Mouse (Mus musculus) left cerebral cortex, postnatal 14 days (tissue): ENCODE results near the gene Gm28372. TPM values are rescaled to one million over a fixed set of nuclear protein-coding genes. Genes with fewer than 3 reads are reported as not detected.

Experiments
- DNase-seq, 2 experiments: peaks; one replicate each; pipeline ENCODE4 v3.0.0; 2021 to 2022; ENCODE audit warnings: low spot score in 2 of 2, mixed read lengths in 1 of 2
- intact Hi-C: fragments of 180-260 bp; cut with DNase I; formaldehyde crosslinking; loops from one replicate; pipeline ENCODE4 v1.15.1; 2025
- total RNA-seq, 2 experiments: library from RNA; stranded (reverse); gene quantifications; 2 replicates each; pipeline ENCODE4 v1.2.3; 2021

Gene Gm28372
- total RNA-seq, 2 experiments from 2014 or later, result not detected

- no peak for DNase-seq
- intact Hi-C loops, result no loop called here
Measured at GRCm38 (mm10) chr2:130448449-130448848, 43.4 kb downstream of the Gm28372 start.

GRCm38 (mm10) chr2:130449021-130449793, 44.2 kb downstream of the Gm28372 start:
- intact Hi-C loops, result no loop called here
- no peak for DNase-seq

DNA sequence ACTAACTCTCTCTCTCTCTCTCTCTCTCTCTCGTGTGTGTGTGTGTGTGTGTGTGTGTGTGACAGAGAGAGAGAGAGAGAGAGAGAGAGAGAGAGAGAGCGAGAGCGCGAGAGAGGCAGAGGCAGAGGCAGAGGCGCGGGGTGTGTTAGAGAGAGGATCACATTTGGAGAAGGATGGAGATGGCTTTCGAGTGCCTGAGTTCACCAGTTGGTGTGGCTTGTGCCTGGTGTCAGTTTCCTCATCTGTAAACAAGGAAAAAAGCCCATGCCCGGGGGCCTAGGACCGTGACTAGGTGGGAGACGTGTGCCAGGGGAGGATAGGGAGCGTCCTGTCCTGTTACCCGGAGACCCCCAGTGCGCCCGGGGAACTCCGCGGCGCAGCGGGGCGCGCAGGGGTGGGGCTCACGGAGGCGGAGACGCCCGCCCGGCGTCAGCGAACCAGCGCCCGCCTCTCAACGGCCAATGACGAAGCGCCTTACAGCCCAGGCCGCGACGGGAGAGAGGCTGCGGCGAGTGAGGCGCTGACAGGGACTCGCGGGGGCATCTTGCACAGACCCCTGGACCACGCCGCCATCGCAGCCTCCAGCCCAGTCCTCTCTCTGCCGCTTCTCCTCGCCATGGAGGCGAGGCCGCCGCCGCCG, 44.9 kb downstream of the Gm28372 start, which contains the start of gene Ptpra:
TSS of gene Ptpra (plus strand) at position 485 of the 640 bp plus-strand sequence.
- intact Hi-C loops, result loop anchor here (5.0 kb wide), 3 partner anchors 47 to 82 kb away; no protein-coding TSS in a partner anchor

GRCm38 (mm10) chr2:130450434-130450796, 45.4 kb downstream of the Gm28372 start:
- intact Hi-C loops, result loop anchor here (5.0 kb wide), 3 partner anchors 47 to 82 kb away; no protein-coding TSS in a partner anchor
- peak; percentile 52 to 70 for DNase-seq

More for the DNA sequence above, 44.9 kb downstream of the Gm28372 start, which contains the start of gene Ptpra:
- peak; percentile 88 to 92 for DNase-seq

GRCm38 (mm10) chr2:130451086-130451726, 46.2 kb downstream of the Gm28372 start:
- DNase-seq, result no peak
- intact Hi-C loops, result loop anchor here (5.0 kb wide), 3 partner anchors 46 to 81 kb away; no protein-coding TSS in a partner anchor

DNA sequence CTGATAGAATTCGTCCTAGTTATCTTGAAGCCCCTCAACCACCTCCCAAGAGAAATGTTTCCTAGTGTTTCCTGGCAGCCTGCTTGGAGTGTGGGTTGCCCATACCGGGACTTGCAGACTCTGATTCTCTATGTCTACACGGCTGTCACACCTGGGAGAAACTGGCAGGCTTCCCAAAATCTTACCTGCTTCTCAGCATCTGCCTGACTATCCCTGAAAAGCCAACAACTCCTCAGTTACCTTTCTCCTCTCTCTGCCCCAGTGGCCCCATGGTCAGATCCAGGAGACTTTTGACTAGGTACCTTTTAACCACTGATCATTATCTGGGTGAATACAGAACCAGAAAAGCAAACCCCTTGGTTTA, 46.7 kb downstream of the Gm28372 start:
- intact Hi-C loops, result loop anchor here (5.0 kb wide), 3 partner anchors 46 to 81 kb away; no protein-coding TSS in a partner anchor
- DNase-seq, result peak in 1 of 2 experiments; percentile 17

GRCm38 (mm10) chr2:130452266-130452665, 47.2 kb downstream of the Gm28372 start:
- intact Hi-C loops, result loop anchor here (5.0 kb wide), 3 partner anchors 45 to 80 kb away; no protein-coding TSS in a partner anchor
- DNase-seq, result no peak

DNA sequence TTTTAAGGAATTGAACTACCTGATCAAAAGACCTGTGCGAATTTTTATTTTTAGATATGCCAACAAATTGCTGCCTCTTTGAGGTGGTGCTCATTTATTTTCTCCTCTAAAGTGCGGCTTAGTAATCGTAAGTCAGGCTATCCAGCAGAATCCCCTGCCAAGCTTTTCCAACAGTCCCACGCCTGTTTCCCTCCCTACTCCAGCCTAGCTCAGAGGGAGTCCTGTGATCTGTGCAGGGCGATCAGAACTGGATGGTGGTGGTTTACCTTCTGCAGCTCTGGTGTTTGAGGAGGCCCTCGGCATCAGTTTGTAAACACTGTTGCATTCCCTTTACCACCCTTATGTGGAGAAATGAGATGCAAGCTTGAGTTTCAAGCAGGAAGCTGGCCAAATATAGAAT, 48.4 kb downstream of the Gm28372 start:
- intact Hi-C loops, result loop anchor here (5.0 kb wide), 3 partner anchors 44 to 79 kb away; no protein-coding TSS in a partner anchor
- DNase-seq, result no peak

GRCm38 (mm10) chr2:130454748-130455370, 49.8 kb downstream of the Gm28372 start:
- peak in 1 of 2 experiments; percentile 28 for DNase-seq
- intact Hi-C loops, result loop anchor here (5.0 kb wide), 3 partner anchors 42 to 77 kb away; no protein-coding TSS in a partner anchor

Other genes with a start within 250 kb of the Gm28372 start
- 100 to 1,000 TPM; 103 to 105 TPM for gene Snrpb, start 225.8 kb upstream of the Gm28372 start, total RNA-seq
- not detected for gene Tmc2, start 210.0 kb upstream of the Gm28372 start, total RNA-seq
- 100 to 1,000 TPM; 125 to 144 TPM for gene Nop56, start 130.8 kb upstream of the Gm28372 start, total RNA-seq
- gene Idh3b, start 120.7 kb upstream of the Gm28372 start, total RNA-seq, result 100 to 1,000 TPM; 260 to 269 TPM
- gene Ebf4, start 110.1 kb upstream of the Gm28372 start, total RNA-seq, result 10 to 100 TPM in 1 of 2 experiments, 1 to 10 TPM in 1; 9.1 to 11.7 TPM
- 10 to 100 TPM in 1 of 2 experiments, 1 to 10 TPM in 1; 8.5 to 13.2 TPM for gene Cpxm1, start 7.7 kb upstream of the Gm28372 start, total RNA-seq
- not detected for gene 1700020A23Rik, start within 50 bp of the Gm28372 start, total RNA-seq
- gene Tmem239, start 1.2 kb downstream of the Gm28372 start, total RNA-seq, result not detected
- 10 to 100 TPM; 66.7 to 83.6 TPM for gene Vps16, start 19.1 kb downstream of the Gm28372 start, total RNA-seq
- gene Pced1a, start 19.5 kb downstream of the Gm28372 start, total RNA-seq, result 10 to 100 TPM; 21.3 to 22.1 TPM
- gene Ptpra, start 45.0 kb downstream of the Gm28372 start, total RNA-seq, result 100 to 1,000 TPM; 251 to 257 TPM
- 10 to 100 TPM; 72.2 to 75.8 TPM for gene Mrps26, start 158.5 kb downstream of the Gm28372 start, total RNA-seq
- gene Oxt, start 170.9 kb downstream of the Gm28372 start, total RNA-seq, result 1 to 10 TPM in 1 of 2 experiments, not detected in 1; 1.5 TPM
- gene Avp, start 177.3 kb downstream of the Gm28372 start, total RNA-seq, result 10 to 100 TPM in 1 of 2 experiments, under 1 TPM in 1; 0.68 to 21.7 TPM
- 1 to 10 TPM; 7.3 to 8.0 TPM for gene Fastkd5, start 224.8 kb downstream of the Gm28372 start, total RNA-seq
- 1 to 10 TPM; 7.7 to 8.3 TPM for gene Ubox5, start 224.8 kb downstream of the Gm28372 start, total RNA-seq
- gene Lzts3, start 237.6 kb downstream of the Gm28372 start, total RNA-seq, result 10 to 100 TPM; 88.0 to 89.5 TPM